Mouse (Mus musculus): Measurements from ENCODE around the gene Mrgprx2. TPM values are rescaled to one million over a fixed set of nuclear protein-coding genes. Genes with fewer than 3 reads are reported as not detected.
"Not testable (repeated sequence)": the region's sequence is repeated elsewhere in the genome, so short reads cannot be mapped to it uniquely, and the experiment has no call there.

Mrgprx2 gene
- polyA plus RNA-seq (2016; fragmentation: Nextera tagmentation; extraction: Ambion mirVana): not detected in 2 replicates

DNA sequence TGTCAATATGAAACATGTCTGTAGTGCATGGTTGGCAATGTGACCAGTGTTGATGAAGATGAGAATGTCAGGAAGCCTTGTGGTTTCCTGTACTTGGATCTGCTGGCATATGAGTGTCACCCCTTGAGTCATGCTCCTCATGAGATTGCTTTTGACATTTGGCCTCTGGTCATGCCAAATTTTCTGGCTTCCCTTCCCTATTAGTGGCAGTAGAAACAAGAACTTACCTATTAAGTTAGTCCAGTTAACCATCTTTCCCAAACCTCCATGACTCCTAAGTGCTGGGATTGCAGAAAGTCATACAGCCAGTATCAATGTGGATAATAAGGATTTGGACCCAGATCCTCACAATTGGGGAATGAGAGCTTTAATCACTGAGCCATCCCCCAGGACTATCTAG is at the start of gene Mrgprx2:
TSS of gene Mrgprx2 (minus strand) at position 101 of the 400 bp plus-strand sequence.
- Histone ChIP-seq H3K4me3 (no peak within 1 kb of the TSS), H3K9ac (no peak within 1 kb of the TSS), H3K27me3 (replicated peaks) (no peaks in the 10 kb centered on the region), H3K4me1 (no peaks in the 10 kb centered on the region), H3K4me2 (no peak within 1 kb of the TSS), H3K27ac (no peak within 1 kb of the TSS), H3K36me3 (no peaks in the 10 kb centered on the region), H3K9me3 (replicated peaks) (0 out of 2 replicates have a peak, but pooled peaks cover 7% of the 10 kb centered on the region)
- ATAC-seq: no peak

DNA sequence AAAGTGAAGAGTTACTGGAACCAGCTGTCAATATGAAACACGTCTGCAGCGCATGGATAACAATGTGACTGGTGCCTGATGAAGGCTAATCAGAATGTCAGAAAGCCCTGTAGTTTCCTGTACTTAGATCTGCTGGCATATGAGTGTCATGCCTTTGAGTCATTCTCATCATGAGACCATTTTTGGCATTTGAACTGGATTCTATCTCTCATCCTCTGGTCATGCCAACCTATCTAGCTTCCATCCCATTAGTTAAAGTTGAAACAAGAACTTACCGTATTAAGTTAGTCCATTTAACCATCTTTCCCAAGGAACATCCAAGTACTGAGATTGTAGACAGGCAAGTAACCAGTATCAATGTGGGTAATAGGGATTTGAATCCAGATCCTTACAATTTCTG is 42.9 kb downstream of the Mrgprx2 start, which contains the start of gene Mrgprb1:
TSS of gene Mrgprb1 (minus strand) at position 101 of the 400 bp plus-strand sequence.
- no peak within 1 kb of the TSS for H3K27ac ChIP-seq
- H3K9me3 ChIP-seq (replicated peaks): peaks cover 6% of the 10 kb centered on the region; the same call in 1 of the 2 replicates
- no peak within 1 kb of the TSS for H3K4me2 ChIP-seq
- 56% methylated on average over 3 of the region's 3 CpGs for WGBS (ENCODE audit: insufficient replicate concordance)
- H3K9ac ChIP-seq: no peak within 1 kb of the TSS
- ATAC-seq: no peak
- H3K27me3 ChIP-seq (replicated peaks): no peaks in the 10 kb centered on the region
- H3K4me3 ChIP-seq: no peak within 1 kb of the TSS
- no peaks in the 10 kb centered on the region for H3K36me3 ChIP-seq
- no peaks in the 10 kb centered on the region for H3K4me1 ChIP-seq

DNA sequence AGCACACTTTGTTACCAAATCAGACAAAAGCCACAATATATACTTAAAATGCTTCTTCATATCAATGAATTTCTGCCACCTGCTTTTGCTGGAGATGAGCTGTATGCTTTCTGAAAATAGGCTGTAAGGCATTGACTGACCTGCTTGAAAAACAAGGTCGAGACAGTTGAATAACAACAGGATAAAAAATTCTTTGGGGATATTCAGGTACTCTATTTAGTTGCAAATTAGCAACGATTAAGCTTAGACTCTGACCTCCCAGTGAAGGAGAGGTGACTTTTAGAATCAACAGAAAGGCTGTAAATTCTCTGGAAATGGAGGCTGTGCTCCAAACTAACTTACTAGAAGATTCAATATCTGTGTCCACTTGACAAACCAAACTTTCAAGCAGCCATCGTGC is 62.5 kb downstream of the Mrgprx2 start:
- no peak overlapping the region for H3K4me3 ChIP-seq
- no peak overlapping the region for H3K9ac ChIP-seq
- H3K27me3 ChIP-seq (replicated peaks): no peaks in the 10 kb centered on the region
- WGBS (ENCODE audit: insufficient replicate concordance): 36% methylated on average over 3 of the region's 3 CpGs
- H3K9me3 ChIP-seq (replicated peaks): 0 out of 2 replicates have a peak, but pooled peaks cover 11% of the 10 kb centered on the region
- no peaks in the 10 kb centered on the region for H3K36me3 ChIP-seq
- ATAC-seq: no peak
- no peak overlapping the region for H3K4me2 ChIP-seq
- no peaks in the 10 kb centered on the region for H3K4me1 ChIP-seq
- no peak overlapping the region for H3K27ac ChIP-seq

DNA sequence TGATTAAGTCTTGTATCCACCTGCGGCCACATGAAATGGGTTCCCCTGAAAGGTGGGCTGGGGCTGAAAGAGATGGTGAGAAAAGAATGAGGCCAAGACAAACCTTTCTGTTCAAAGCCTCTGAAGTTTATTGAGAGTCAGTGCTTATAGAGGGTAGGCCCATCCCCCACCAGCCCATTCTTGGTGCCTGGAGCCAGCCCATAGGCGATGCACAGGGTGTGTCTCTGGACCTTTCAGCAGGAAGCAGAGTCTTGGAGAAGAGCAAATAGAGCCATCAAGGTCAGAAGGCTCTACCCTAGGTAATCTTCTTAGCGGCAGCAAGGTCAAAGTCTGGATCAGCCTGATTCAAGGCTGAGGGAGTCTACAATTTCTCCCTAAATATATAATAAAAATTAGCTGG is 63.2 kb downstream of the Mrgprx2 start:
- H3K4me2 ChIP-seq; H3K9ac ChIP-seq; H3K4me3 ChIP-seq; H3K27me3 ChIP-seq (replicated peaks); H3K4me1 ChIP-seq; H3K36me3 ChIP-seq; ATAC-seq; H3K27ac ChIP-seq: not testable (repeated sequence)
- 0 out of 2 replicates have a peak, but pooled peaks cover 11% of the 10 kb centered on the region for H3K9me3 ChIP-seq (replicated peaks)
- 53% methylated on average over 3 of the region's 3 CpGs for WGBS (ENCODE audit: insufficient replicate concordance)

Other genes with a start within 250 kb of the Mrgprx2 start
- gene Mrgprb8, start 110.8 kb downstream of the Mrgprx2 start, polyA plus RNA-seq (2016; fragmentation: Nextera tagmentation; extraction: Ambion mirVana): not detected in 2 replicates
- gene Mrgprb1, start 43.0 kb downstream of the Mrgprx2 start, polyA plus RNA-seq (2016; fragmentation: Nextera tagmentation; extraction: Ambion mirVana): not detected in 2 replicates
- gene Mrgprb2, start 58.8 kb upstream of the Mrgprx2 start, polyA plus RNA-seq (2016; fragmentation: Nextera tagmentation; extraction: Ambion mirVana): not detected in 2 replicates
- gene Mrgprb3, start 144.5 kb upstream of the Mrgprx2 start, polyA plus RNA-seq (2016; fragmentation: Nextera tagmentation; extraction: Ambion mirVana): not detected in 2 replicates

All from liver, embryonic 12.5 days (tissue).